Mouse (Mus musculus) embryonic facial prominence, embryonic 13.5 days (tissue): ENCODE measurements at regions not wholly inside any gene's neighbourhood (a gene's known extent, or its start where the extent isn't known, plus 50 kb on each side); places are given as distances from the start of the nearest gene placed in this dataset.
A peak's percentile ranks its signal among the peaks of the same experiment; 100 is the strongest.

Experiments used
- ATAC-seq: fragments of 200-750 bp; cut with Nextera tagmentation; 2 replicates; pipeline ENCODE4 v1.8.0; 2017; ENCODE audit warnings: low read depth; ENCODE audit not compliant: insufficient number of reproducible peaks, insufficient read depth, low FRiP score, low TSS enrichment
- H3K27ac ChIP-seq: fragments of 300-500 bp; sonication (generic); 2 replicates; pipeline ENCODE4 v1.5.1; 2015; ENCODE audit warnings: moderate library complexity, mild to moderate bottlenecking, inconsistent platforms
- H3K27me3 ChIP-seq: fragments of 300-500 bp; sonication (generic); 2 replicates; pipeline ENCODE4 v1.6.1; 2015; ENCODE audit warnings: mild to moderate bottlenecking, inconsistent platforms
- H3K36me3 ChIP-seq: fragments of 300-500 bp; sonication (generic); 2 replicates; pipeline ENCODE4 v1.6.1; 2015; ENCODE audit warnings: mild to moderate bottlenecking, inconsistent platforms
- H3K4me1 ChIP-seq: fragments of 300-500 bp; sonication (generic); 2 replicates; pipeline ENCODE4 v1.6.1; 2015; ENCODE audit warnings: inconsistent platforms
- H3K4me2 ChIP-seq: fragments of 300-500 bp; sonication (generic); 2 replicates; pipeline ENCODE4 v1.6.1; 2015; ENCODE audit warnings: moderate library complexity, mild to moderate bottlenecking, inconsistent platforms
- H3K4me3 ChIP-seq: fragments of 300-500 bp; sonication (generic); 2 replicates; pipeline ENCODE4 v1.5.1; 2015; ENCODE audit warnings: mild to moderate bottlenecking, inconsistent platforms
- H3K9ac ChIP-seq: fragments of 300-500 bp; sonication (generic); 2 replicates; pipeline ENCODE4 v1.6.1; 2015; ENCODE audit warnings: mild to moderate bottlenecking, inconsistent platforms
- H3K9me3 ChIP-seq: fragments of 300-500 bp; sonication (generic); 2 replicates; pipeline ENCODE4 v1.6.1; 2016; ENCODE audit warnings: inconsistent platforms
- WGBS: fragments of 180-500 bp; shearing (Covaris S2); methylation state at CpG from one replicate; pipeline ENCODE4 v1.1.7; 2015; ENCODE audit warnings: mixed read lengths; 5-methylcytosine and 5-hydroxymethylcytosine counted together

DNA sequence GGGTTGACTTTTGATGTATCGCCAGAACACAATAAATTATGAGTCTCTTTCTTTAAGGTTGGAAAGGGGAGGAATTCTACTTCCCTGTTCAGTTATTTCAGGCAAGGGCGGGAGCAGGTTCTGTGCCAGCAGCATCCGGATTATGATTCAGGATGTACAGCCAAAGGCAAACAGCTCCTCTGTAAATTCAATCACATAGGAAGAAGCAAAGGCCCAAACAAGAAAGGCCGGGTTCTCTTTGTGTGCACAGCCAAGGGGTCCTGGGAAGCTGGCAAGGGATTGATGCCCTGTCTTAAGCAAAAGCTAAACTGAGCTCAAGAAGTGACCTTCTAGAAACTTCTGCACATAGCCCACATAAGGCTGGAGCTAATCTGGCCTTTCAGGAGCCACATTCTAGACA lies 135.9 kb upstream of the Hes1 start:
- 0 out of 2 replicates have a peak, but pooled peaks cover 5% of the 10 kb centered on the region for H3K4me1 ChIP-seq
- no peak for ATAC-seq
- peaks cover 4% of the 10 kb centered on the region; the same call in 1 of the 2 replicates for H3K9me3 ChIP-seq
- no peak overlapping the region for H3K4me3 ChIP-seq
- H3K36me3 ChIP-seq: no peaks in the 10 kb centered on the region
- H3K4me2 ChIP-seq: no peak overlapping the region
- no peaks in the 10 kb centered on the region for H3K27me3 ChIP-seq
- 91% methylated on average over 4 of the region's 4 CpGs for WGBS
- no peak overlapping the region for H3K9ac ChIP-seq
- no peak overlapping the region for H3K27ac ChIP-seq

DNA sequence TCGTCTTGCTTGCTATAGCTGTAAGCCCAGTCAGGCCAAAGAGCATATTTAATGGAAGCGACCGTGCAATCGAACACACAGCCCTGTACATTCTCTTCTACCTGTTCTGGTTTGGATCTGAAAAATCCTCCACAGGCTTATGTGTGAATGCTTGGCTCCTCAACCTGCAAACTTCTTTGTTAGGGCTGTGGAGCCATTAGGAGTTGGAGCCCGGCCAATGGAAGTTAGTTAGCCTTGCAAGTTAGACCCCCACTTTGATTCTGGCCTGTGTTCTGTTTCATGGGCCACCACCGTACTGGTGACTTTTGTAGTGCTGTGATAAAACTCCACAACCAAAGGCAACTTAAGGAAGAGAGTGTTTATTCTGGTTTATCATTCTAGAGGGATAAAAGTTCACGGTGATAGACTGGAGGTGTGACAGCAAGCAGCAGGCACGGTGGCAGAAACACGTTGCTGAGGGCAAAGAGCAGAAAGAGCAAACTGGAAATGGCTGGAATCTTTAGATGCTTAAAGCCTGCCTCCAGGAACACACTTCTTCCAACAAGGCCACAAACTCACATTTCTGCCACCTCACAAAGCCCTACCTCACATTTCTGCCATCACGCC lies 132.3 kb upstream of the Hes1 start:
- H3K27me3 ChIP-seq: no peaks in the 10 kb centered on the region
- H3K4me3 ChIP-seq: no peak overlapping the region
- H3K36me3 ChIP-seq: no peaks in the 10 kb centered on the region
- no peak overlapping the region for H3K9ac ChIP-seq
- no peak for ATAC-seq
- 80% methylated on average over 10 of the region's 10 CpGs for WGBS
- peaks cover 4% of the 10 kb centered on the region; the same call in 1 of the 2 replicates for H3K9me3 ChIP-seq
- H3K4me2 ChIP-seq: no peak overlapping the region
- H3K27ac ChIP-seq: no peak overlapping the region
- 0 out of 2 replicates have a peak, but pooled peaks cover 5% of the 10 kb centered on the region for H3K4me1 ChIP-seq

DNA sequence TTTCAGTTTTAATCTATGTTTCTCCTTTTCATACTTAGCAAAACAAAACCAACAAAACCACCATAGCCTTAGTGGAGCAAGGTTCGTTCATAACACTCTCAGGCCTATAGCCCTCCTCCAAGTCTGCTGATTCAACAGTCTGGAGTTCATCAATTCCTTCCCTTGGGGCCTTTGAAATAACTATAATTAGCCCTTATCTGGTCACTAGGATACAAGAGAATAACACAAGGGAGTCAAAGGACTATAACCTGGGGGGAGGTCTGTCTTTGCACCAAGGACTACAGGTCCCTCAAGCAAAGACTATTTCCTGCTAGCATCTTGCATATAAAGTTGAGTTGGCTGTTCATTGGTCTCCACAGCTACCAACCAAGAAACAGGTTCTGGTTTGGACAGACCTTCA lies 129.5 kb upstream of the Hes1 start:
- Histone ChIP-seq H3K36me3 (no peaks in the 10 kb centered on the region), H3K9ac (no peak overlapping the region), H3K4me3 (no peak overlapping the region), H3K4me1 (peaks cover 6% of the 10 kb centered on the region), H3K27me3 (no peaks in the 10 kb centered on the region), H3K27ac (no peak overlapping the region), H3K4me2 (no peak overlapping the region), H3K9me3 (no peaks in the 10 kb centered on the region)
- no peak for ATAC-seq
- 50% methylated on average over 1 of the region's 1 CpGs for WGBS

- Histone ChIP-seq H3K27ac (no peak overlapping the region), H3K4me2 (no peak overlapping the region), H3K27me3 (no peaks in the 10 kb centered on the region), H3K36me3 (no peaks in the 10 kb centered on the region), H3K4me1 (peaks cover 17% of the 10 kb centered on the region), H3K4me3 (no peak overlapping the region), H3K9me3 (no peaks in the 10 kb centered on the region), H3K9ac (no peak overlapping the region)
- ATAC-seq: no peak
- 95% methylated on average over 9 of the region's 9 CpGs for WGBS
Measured at GRCm38 (mm10) chr16:29938700-29939099, 125.5 kb upstream of the Hes1 start.

DNA sequence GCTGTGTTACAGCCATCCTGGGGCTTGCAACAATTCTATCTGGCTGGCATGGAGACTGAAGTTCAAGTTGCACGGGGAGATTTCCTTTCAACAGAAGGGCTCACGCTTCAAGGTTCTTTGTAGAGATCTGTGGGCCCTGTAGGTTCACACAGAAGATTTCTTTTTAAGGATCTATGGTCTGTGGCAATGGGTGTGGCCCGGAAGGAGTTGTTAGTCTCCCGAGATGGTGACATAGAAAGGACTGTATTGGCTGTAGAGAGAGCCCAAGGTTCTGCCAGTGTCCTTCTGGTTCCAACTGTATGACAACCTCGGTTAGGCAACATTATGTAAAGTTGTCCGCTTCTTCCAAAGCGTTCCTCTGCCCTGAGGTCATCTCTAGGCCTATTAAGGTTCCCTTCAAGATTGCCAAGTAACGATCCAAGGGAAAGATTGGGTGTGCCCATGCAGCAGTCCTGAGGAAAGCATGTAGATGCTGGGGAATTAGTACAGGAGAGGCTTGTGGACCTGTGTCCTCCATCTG lies 124.8 kb upstream of the Hes1 start:
- no peak for ATAC-seq
- no peak overlapping the region for H3K4me3 ChIP-seq
- no peak overlapping the region for H3K27ac ChIP-seq
- H3K27me3 ChIP-seq: no peaks in the 10 kb centered on the region
- H3K9ac ChIP-seq: no peak overlapping the region
- WGBS: 86% methylated on average over 8 of the region's 8 CpGs
- peaks cover 17% of the 10 kb centered on the region for H3K4me1 ChIP-seq
- no peaks in the 10 kb centered on the region for H3K9me3 ChIP-seq
- no peak overlapping the region for H3K4me2 ChIP-seq
- no peaks in the 10 kb centered on the region for H3K36me3 ChIP-seq

- 39% methylated on average over 12 of the region's 12 CpGs for WGBS
- Histone ChIP-seq H3K9ac (peak overlapping the region; percentile 27; the same call in 1 of the 2 replicates), H3K4me2 (no peak overlapping the region), H3K4me3 (no peak overlapping the region), H3K27ac (no peak overlapping the region), H3K4me1 (peaks cover 23% of the 10 kb centered on the region), H3K27me3 (no peaks in the 10 kb centered on the region), H3K9me3 (no peaks in the 10 kb centered on the region), H3K36me3 (no peaks in the 10 kb centered on the region)
- no peak for ATAC-seq
Measured at GRCm38 (mm10) chr16:29939869-29940707, 124.1 kb upstream of the Hes1 start.

DNA sequence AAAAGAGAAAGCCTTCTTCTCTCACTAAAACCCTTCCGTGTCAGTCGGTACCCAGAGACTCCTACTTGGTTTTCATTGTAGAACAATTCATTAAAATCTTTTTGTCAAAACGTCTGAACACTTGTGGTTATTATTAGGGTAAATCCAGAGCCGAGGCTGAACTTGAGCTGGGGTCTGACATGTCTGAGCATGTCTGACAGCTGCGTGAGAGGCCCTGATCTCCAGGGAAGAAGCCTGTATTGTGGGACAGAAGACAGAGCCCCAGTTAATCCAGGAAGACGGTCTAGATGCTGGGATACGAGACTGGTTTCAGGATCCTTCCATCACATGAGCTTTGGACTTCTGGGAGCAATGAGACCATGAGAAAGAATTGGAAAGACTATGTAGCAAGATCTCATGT lies 122.1 kb upstream of the Hes1 start:
- Histone ChIP-seq H3K9me3 (no peaks in the 10 kb centered on the region), H3K27me3 (no peaks in the 10 kb centered on the region), H3K9ac (no peak overlapping the region), H3K4me1 (peaks cover 37% of the 10 kb centered on the region), H3K4me2 (no peak overlapping the region), H3K36me3 (no peaks in the 10 kb centered on the region), H3K27ac (no peak overlapping the region), H3K4me3 (no peak overlapping the region)
- no peak for ATAC-seq
- WGBS: 35% methylated on average over 7 of the region's 7 CpGs

DNA sequence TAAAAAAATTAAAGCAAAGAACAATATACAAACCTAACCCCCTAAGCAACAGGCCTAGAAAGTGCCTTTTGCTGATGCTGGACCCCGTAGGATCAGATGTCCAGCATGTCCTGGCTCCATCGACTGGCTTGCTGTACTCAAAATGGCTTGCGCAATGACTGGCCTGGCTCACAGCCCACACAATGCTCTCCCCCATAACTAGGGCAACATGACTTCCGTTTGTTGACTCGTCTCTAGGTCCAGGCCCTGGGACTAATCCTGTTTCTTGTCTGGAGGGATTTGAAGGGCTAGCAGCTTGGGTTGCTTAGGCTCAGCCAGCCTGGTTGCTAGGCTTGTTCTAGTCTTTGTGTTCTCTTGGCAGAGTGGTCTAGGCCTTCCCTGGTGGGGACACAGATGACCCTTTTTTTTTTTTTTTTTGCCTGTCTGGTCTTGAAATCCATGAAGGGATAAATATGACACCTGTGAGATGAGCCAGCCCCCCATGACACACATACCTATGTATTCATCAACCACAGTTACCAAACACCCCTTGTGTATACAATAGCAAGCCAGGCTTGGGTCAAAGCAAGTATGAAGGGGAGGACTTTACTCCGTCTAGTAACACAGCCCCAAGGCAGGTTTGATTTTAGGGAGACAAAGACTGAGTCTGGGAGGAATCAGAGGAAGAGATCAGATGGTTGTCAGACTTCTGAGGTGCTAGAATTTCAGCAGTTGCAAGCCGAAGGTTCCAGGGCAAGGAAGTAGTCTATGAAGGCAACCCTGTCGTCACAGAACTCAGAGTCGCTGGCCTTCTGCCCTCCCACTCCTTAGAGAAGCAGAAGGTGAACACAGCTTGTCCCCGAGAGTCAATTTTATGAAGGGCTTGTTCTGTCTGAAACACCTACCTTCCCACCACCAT lies 120.0 kb upstream of the Hes1 start:
- Histone ChIP-seq H3K36me3 (no peaks in the 10 kb centered on the region), H3K4me3 (no peak overlapping the region), H3K4me1 (peaks cover 37% of the 10 kb centered on the region), H3K27me3 (no peaks in the 10 kb centered on the region), H3K27ac (no peak overlapping the region), H3K9me3 (no peaks in the 10 kb centered on the region), H3K4me2 (no peak overlapping the region), H3K9ac (no peak overlapping the region)
- 79% methylated on average over 10 of the region's 10 CpGs for WGBS
- no peak for ATAC-seq

- no peak overlapping the region for H3K4me2 ChIP-seq
- H3K27ac ChIP-seq: no peak overlapping the region
- H3K4me3 ChIP-seq: no peak overlapping the region
- no peak for ATAC-seq
- H3K27me3 ChIP-seq: no peaks in the 10 kb centered on the region
- H3K9me3 ChIP-seq: no peaks in the 10 kb centered on the region
- no peak overlapping the region for H3K9ac ChIP-seq
- H3K36me3 ChIP-seq: no peaks in the 10 kb centered on the region
- peaks cover 35% of the 10 kb centered on the region for H3K4me1 ChIP-seq
- WGBS: 74% methylated on average over 5 of the region's 5 CpGs
Measured at GRCm38 (mm10) chr16:29944966-29945365, 119.2 kb upstream of the Hes1 start.

DNA sequence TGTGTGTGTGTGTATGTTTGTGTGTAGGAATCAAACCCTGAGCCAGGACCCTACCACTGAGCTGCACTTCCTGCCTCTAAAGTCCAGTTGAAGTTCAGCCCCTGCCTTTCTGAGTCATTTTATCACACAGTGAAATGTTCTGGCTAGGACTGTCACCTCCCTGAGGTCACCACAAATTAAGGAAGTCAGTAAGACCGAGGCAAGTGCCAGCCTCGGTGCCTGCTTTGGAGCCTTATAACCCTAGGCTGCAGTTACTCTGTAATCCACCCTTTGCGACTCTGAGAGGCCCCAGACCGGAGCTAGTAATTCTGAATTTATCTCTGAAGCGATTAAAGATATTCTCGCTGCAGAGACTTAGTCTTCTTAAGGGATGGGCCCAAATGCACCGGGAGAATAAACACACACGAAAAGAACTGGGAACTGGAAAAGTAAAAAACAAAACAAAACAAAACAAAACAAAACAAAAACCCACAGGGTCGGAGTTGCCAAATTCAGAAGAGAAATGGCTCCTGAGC lies 118.8 kb upstream of the Hes1 start:
- H3K9me3 ChIP-seq: no peaks in the 10 kb centered on the region
- 10% methylated on average over 9 of the region's 9 CpGs for WGBS
- peak overlapping the region; percentile 91 for H3K27ac ChIP-seq
- H3K9ac ChIP-seq: peak overlapping the region; percentile 75
- peaks cover 35% of the 10 kb centered on the region for H3K4me1 ChIP-seq
- H3K4me2 ChIP-seq: peak overlapping the region; percentile 88
- no peaks in the 10 kb centered on the region for H3K27me3 ChIP-seq
- no peak for ATAC-seq
- no peaks in the 10 kb centered on the region for H3K36me3 ChIP-seq
- H3K4me3 ChIP-seq: peak overlapping the region; percentile 46
